Mouse (Mus musculus) R1 (cell line): ENCODE results near the gene Shb.

ENCODE experiments used
- DNase-seq: peaks from one replicate; pipeline ENCODE4 v3.0.0-alpha.2; 2018; ENCODE audit warnings: low read depth, low spot score

Shb gene

GRCm38 (mm10) chr4:45505191-45505590 is 27.1 kb downstream of the Shb start:
- no peak for DNase-seq

DNA sequence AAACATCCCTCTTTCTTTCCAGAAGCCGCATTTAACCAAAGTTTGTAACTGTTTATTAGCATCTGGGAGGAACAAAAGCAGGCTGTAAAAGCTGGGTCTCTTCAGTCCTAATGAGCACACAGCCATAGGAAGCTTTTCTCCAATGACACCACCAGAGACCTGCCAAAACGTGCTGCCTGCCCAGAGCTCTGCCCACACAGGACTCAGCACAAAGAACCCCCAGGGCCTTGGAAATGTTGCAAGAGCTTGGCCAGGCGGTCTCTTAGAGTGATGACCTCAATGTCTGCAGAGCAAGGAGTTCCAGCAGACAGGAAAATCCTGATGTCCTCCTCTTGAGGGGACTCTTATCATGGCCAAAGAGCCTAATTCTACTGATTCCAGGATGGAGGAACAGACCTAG is 28.5 kb downstream of the Shb start:
- no peak for DNase-seq

GRCm38 (mm10) chr4:45503380-45503779 is 28.9 kb downstream of the Shb start:
- DNase-seq = no peak

DNA sequence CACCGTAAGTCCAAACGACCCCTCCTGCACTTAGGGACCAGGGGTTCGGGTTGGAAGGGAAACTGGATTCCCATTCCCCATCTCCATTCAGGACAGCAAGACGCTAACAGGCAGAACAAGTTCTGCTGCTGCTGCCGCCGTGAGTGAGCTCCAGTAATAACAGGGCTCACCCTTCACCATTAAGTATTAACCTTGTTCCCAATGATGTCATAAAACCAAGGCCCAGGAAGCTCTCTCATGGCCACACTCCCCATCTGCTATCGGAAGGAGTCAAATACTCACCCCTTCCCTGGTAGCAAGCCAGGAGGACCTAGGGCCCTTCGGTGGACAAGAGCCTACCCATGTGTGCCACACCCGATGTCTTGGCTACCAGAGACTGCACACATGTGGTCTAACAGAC is 30.3 kb downstream of the Shb start:
- DNase-seq = no peak

DNA sequence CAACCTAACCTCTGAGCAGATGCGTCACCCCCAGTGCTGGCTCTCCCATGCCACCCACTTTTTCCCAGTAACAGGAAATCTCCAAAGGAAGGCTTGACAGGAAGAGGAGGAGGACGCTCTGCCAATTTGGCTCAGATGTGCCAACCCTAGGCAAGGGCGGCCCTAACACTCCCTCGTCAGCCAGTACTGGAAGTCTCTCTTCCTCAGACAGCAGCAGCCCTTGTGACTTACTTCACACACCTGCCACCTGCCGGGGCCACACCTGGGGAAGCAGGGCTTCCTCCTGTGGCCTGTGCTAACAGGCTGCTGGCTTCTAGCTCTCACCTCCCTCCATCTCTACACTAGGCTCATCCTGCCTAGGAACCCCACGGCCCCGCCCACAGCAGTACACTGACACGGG is 31.9 kb downstream of the Shb start:
- DNase-seq = no peak

DNA sequence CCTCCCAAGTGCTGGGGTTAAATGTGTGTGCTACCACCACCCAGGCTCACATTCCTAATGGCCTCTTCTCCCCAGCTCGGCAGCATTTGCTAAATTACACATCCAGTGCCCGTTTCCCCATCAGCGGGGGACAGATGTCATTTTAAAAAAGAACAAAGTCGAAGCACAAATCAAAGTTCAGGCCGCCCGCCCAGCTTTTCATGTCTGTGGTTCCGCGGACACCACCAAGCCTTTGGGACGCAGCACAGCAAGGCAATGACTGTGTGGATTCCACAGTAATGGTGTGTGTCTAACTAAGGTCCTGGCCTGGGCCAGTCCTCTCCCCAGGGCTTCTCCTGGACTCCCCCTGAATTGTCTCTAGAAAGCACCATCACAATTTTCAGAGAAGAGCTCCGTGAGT is 32.7 kb downstream of the Shb start:
- DNase-seq = no peak

DNA sequence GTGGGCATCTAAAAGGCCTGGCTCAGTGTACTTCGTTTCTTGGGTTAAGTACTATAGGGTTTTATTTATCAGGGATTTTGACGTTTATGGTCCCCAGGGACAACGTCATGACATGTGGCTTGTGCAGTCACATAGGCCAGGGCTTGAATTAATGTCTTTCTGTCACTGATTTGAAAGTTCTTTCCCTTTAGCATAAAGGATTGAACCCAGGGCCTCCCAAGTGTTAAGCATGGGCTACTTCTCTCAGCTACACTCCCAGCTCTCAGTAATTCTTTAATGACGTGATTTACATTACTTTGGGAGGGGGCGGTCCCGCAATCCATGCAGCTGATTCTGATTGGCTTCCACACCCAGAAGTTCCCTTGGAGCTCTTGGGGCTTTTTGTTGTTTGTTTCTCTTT is 33.2 kb downstream of the Shb start:
- peak; percentile 91 for DNase-seq

- no peak for DNase-seq
Measured at GRCm38 (mm10) chr4:45498345-45498744, 33.9 kb downstream of the Shb start.

GRCm38 (mm10) chr4:45497282-45497681 is 35.0 kb downstream of the Shb start:
- DNase-seq = no peak

DNA sequence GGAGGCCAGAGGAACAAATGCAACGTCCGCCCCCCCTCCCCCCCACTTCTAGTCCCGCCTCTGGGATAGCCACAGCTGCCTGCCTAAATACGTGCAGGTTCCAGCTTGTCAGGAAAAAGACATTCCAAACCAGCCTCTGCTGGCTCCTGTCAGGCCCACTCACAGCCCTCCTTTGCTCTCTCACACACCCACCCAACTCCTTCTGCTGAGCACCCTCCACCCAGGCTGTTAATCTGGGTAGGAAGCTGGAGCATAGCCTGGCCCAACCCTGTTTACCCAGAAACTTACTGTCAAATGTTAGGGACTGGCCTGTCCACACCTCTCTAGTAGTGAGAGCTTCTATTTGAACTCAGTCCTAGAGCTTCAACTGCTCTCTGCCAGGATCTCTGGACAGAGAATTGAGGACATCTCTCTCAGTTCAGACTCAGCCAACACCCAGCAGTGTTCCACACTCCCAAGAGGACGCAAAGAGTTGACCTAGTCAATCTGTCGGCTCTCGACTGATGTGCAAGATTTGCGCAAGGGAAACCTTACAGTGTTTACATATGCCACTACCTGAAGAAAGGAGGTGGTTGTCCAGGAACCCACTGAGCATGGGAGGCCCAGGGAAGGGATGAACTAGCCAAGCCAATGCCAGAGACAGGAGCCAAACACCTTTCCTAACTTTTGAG is 36.6 kb downstream of the Shb start:
- DNase-seq = no peak

DNA sequence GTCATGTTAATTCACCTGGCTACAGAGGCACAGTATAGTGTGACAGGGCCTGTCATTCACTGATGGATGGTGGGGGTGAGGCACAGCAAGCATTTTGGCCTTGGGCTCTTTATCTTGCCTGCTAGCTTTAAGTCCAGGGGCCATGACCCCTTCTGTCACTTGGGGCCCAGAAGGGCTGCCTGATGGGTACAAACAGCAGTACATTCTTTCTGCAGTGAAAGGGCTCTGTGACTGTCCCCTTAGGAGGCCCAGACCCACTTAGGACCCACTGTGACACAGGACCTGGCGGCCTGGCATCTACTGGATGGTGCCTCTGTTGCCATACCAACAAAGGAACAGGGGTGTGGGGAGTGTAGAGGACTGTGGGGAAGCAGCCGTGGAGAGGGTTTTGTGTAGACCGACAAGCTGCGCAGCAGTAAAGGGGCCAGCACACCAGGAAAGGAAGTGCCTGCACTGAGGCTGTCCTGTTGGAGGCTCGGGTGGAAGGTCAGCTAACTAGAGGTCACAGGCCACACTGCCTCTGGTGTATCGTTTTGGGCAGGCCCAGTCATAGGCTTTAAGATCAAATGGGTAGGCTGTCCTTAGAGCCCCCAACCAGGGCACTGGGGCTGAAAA is 38.4 kb downstream of the Shb start:
- peak; percentile 30 for DNase-seq

DNA sequence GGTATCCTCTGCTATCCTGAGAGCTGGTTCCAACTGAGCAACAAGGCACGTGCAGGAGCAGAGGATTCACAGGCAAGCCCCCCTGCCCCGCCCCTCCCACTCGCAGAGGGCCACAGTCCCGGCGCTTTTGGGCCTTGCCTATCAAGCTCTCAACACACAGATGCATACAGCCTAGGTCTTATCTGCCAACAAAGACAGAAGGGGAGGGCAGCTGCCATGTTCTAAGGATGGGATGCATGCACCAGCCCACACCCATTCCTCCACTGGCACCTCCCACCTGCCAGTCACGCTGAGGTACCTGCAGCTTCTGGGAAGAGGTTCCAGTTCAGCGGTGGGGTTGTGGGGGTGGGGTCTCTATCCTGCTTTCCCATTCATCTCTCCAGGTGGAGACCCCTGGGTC is 39.2 kb downstream of the Shb start:
- no peak for DNase-seq

DNA sequence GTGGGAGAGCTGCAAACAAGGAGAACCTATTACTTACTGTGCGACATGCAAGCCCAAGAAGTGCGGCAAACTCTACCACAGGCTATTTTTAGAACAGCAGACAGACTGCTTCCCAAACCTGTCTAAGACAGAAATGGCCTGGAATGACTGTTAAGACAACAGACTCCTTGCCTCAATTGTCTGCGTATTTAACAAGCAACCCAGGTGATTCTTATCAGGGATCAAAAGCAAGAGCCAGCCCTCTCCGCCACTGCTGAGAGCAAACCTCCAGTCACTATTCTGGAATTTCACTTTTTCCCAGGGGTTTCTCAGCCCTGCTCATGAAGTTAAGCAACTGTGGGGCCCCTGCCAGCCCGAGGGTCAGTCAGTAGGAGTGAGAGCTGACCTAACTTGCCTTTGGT is 39.6 kb downstream of the Shb start:
- DNase-seq = peak; percentile 28

DNA sequence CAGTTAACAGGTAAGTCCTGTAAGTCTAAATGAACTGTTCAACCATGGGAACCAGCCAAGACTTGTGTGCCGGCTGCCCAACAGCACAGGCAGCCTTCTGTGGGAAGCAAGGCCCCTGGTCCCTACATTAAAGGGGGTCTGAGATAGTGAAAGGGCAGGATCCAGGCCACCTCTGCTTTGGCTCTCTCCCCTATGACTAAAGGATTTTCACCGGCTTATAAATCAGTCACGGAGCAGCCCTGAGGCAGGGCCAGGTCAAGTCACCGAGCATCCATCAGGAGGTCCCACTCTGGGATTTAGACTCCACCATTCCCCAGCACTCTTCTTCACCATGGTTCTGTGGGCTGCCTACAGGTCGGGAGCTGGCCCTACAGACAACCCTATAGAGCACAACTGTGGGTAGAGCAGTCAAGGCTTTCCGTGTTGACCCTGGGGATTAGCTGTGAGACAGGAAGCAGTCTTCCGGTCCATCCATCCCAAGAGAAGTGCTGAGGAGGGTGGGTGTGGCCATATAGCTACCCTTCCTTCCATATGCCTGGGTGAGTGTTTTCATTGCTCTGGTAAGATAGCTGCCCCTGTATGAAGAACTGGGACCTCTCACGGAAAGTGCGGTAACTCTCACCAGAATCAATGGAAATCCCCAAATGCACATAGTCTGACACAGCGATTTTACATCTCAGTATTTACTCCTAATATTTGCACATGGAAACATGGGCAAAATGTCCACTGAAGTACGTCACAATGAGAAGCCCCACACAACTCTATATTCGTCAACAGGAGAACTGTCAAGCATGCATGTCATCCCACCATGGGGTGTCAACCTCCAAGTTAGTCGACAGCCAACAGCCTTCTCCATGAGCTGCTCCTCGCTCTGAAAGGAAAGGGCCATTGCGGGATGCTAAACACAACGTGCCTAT is 40.3 kb downstream of the Shb start:
- DNase-seq = peak; percentile 61

GRCm38 (mm10) chr4:45491119-45491679 is 41.1 kb downstream of the Shb start:
- DNase-seq = no peak

GRCm38 (mm10) chr4:45490036-45490752 is 42.1 kb downstream of the Shb start:
- peak; percentile 99 for DNase-seq

GRCm38 (mm10) chr4:45489141-45490035 is 42.9 kb downstream of the Shb start:
- DNase-seq = no peak

DNA sequence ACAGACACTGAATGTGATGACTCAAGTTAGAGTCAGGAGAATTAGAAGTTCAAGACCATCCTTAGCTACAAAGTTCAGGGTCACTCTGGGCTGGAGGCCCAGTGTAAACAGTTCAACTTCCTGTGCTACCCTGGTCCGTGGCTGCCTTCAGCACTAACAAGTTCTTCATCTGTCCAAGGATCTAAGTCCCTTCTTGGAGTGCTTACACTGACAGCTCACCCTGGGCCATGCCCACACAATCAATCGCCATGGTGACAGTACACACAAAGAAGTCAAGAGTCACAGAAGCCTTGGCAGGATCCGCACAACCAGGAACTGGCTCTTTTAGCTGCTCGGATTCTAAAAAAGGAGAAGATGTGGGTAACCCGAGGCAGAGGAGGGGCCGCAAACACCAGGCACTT is 44.6 kb downstream of the Shb start:
- peak; percentile 27 for DNase-seq

- DNase-seq = no peak
Measured at GRCm38 (mm10) chr4:45485024-45485423, 47.2 kb downstream of the Shb start.
